19 mouse cellular contexts compared by ENCODE assay signal in genomic region chr11:45918018-45918417, GRCm38 (mm10).
"Had no signal": no experiment of that assay in that cellular context is flagged by ENCODE, and none has a peak within 500 bp of the region (broad histone marks: within the 10 kb centered on the region; RNA-seq: fewer than 3 reads in every experiment).

No protein-coding gene starts in this region.

- H3K9me3 ChIP-seq: liver, embryonic 15.5 days; lung, embryonic 15.5 days; megakaryocyte, embryonic 14.5 days; midbrain, embryonic 13.5 days; neural tube, embryonic 12.5 days; stomach, embryonic 15.5 days had no signal

- H3K27ac ChIP-seq: liver, embryonic 15.5 days; lung, embryonic 15.5 days; macrophage; midbrain, embryonic 13.5 days; neural tube, embryonic 12.5 days; stomach, embryonic 15.5 days; stomach, postnatal 0 days had no signal

- H3K4me2 ChIP-seq: liver, embryonic 15.5 days; lung, embryonic 15.5 days; midbrain, embryonic 11.5 days; midbrain, embryonic 13.5 days; neural tube, embryonic 12.5 days; stomach, embryonic 15.5 days had no signal

- H3K4me3 ChIP-seq: liver, embryonic 15.5 days; lung, embryonic 15.5 days; megakaryocyte, embryonic 14.5 days; midbrain, embryonic 13.5 days; neural tube, embryonic 12.5 days; stomach, embryonic 15.5 days had no signal

- H3K4me1 ChIP-seq: lung, embryonic 15.5 days had no signal

- ATAC-seq: liver, postnatal 0 days; lung, postnatal 0 days; midbrain, embryonic 13.5 days; midbrain, embryonic 16.5 days had no signal

- H3K9ac ChIP-seq: liver, embryonic 15.5 days; liver, postnatal 0 days; lung, embryonic 15.5 days; midbrain, embryonic 13.5 days; neural tube, embryonic 12.5 days; stomach, embryonic 15.5 days had no signal

- DNase-seq: liver, postnatal 0 days; lung, adult 2 months; lung, postnatal 14 days; lung, postnatal 36 days; right cerebral cortex, postnatal 14 days; thymus, adult 2 months; thymus, postnatal 25 days; thymus, postnatal 4 days had no signal

- H3K36me3 ChIP-seq: liver, embryonic 15.5 days; lung, embryonic 15.5 days; midbrain, embryonic 13.5 days; neural tube, embryonic 12.5 days; stomach, embryonic 15.5 days had no signal

- H3K27me3 ChIP-seq: liver, embryonic 15.5 days; lung, embryonic 15.5 days; midbrain, embryonic 13.5 days; neural tube, embryonic 12.5 days; stomach, embryonic 15.5 days had no signal
